Mouse (Mus musculus) cerebellum, adult 2 months (tissue): ENCODE measurements around the gene Pdxp.

Experiments used
- CTCF ChIP-seq: fragments of 200-500 bp; IDR thresholded peaks from 2 replicates; pipeline ENCODE4 v1.5.1; 2011; ENCODE audit warnings: low read depth, mild to moderate bottlenecking, control low read depth, low read length, moderate library complexity, borderline replicate concordance; ENCODE audit not compliant: insufficient read depth
- POLR2A ChIP-seq: fragments of 200-500 bp; IDR thresholded peaks from 2 replicates; pipeline ENCODE4 v1.6.1; 2011; ENCODE audit warnings: low read length, control low read depth, borderline replicate concordance; ENCODE audit not compliant: insufficient read depth

GRCm38 (mm10) chr15:78957021-78957420, 43.3 kb downstream of the Pdxp start:
- TF ChIP-seq CTCF (no peak), POLR2A (no peak)
